Mouse (Mus musculus) lung, adult 2 months (tissue): ENCODE results near the gene Sbsn.

ENCODE experiments used
- CTCF ChIP-seq: fragments of 200-500 bp; IDR thresholded peaks from 2 replicates; pipeline ENCODE4 v1.5.1; 2011; ENCODE audit warnings: mild to moderate bottlenecking, low read length, control low read depth; ENCODE audit not compliant: insufficient read depth
- POLR2A ChIP-seq: fragments of 200-500 bp; IDR thresholded peaks from 2 replicates; pipeline ENCODE4 v1.6.1; 2011; ENCODE audit warnings: low read depth, mild to moderate bottlenecking, control low read depth, low read length, borderline replicate concordance; ENCODE audit errors: extremely low read depth

- TF ChIP-seq CTCF (no peak), POLR2A (no peak)
These were observed 26.6 kb downstream of the Sbsn start for GRCm38 (mm10) chr7:30777911-30778310.
